Mouse (Mus musculus): ENCODE data around the gene Eif4g1.
"Not testable (repeated sequence)": the region's sequence is repeated elsewhere in the genome, so short reads cannot be mapped to it uniquely, and the experiment has no call there.

The Eif4g1 gene

GRCm38 (mm10) chr16:20668013-20668412, at the start of gene Eif4g1:
Eif4g1 (plus strand) TSS chr16:20668313.
- DNase-seq (ENCODE audit: low spot score), result not testable (repeated sequence)

DNA sequence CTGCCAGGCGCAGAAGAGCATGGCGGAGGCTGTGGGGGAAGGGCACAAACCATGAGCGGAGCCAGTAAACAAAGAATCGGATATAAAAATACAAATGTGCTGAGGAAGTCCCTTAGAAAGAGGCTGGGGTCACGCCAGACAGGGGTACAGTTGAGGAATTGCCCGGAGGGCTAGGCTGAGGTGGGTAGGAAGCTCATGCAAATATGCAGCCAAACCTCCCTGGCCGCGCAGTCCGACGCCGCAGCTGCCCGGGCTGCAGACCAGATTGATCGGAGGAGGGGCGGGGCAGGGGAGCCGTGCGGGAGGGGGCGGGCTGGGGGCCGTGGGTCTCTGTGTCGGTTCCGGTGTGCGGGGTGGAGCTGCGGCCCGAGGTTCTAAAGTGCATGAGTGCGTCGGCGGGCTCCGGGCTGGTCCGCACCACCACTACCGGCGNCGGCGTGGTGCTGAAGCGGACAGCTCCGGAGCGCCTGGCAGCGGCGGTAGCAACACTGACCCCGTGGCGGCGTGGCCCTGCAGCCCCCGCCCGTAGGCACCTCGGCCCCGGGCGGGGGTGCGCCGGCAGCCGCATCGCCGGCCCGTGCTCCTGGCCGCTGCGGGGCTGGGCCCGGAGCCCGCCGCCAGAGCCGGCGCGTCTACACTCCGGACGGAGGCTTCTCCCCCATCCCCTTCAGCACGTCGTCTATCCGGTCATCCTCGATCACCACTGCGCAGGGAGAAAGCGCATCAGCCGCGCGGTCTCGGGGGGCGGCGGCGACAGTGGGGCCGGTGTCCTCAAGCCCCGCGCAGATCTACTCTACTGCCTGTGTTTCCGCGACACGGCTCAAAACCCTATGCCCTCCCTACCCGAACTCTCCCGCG, 48.3 kb upstream of the Eif4g1 start:
- DNase-seq (ENCODE audit: low spot score), result no peak

DNA sequence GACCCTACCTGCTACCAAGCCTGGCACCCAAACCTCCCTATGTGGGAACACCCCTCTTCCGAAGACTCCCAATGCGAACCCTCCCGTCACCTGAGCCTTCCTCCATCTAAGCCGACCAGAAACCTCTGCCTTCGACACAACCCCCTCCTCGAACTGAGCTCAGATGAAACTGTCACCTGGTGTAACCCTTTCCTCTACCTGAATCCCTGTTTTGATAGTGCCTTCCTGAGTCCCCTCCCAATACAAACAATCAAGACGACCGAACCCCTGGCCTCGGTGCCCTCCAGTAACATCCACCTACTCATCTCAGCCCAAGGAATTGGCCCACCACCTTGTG, 47.7 kb upstream of the Eif4g1 start:
- no peak for DNase-seq (ENCODE audit: low spot score)

- DNase-seq (ENCODE audit: low spot score), result no peak
Observed at GRCm38 (mm10) chr16:20620751-20621190, 47.3 kb upstream of the Eif4g1 start.

DNA sequence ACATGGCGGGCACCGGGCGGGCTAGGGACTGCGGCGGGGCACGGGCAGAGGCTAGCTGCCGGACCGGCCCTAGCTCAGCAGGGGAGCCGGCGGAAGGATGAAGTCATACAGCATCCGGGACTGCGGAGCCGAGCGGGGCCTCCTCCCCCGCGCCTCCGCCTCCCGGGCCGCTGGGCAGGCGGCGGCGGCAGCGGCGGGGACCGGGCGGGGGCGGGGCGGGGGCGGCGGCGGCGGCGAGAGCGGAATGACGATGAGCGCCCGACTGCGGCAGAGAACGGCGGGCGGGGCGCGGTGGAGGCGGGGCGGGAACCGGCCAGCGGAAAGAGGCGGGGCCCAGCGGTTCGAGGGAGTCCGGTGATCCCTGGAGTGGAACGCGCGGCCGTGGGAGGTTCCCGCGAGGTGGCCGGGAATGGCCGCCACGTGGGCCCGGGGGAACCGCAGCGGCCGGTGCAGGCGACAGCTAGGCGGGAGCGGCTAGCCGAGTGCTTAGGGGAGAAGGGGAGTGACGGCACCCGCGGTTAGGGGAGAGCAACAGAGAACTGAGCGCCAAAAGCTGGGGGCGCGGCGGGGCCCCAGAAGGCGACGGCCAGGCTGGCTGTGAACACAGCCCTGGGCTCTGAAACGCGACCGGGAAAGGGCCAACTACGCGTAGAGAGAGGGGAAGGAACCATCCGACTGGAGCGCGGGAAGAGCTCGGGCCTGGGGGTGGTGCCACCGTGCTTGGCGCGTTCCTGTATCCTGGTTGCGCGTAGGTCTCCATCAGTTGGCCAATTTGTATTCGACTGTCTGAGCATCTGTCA, 46.7 kb upstream of the Eif4g1 start, which contains the start of gene Camk2n2:
Camk2n2 (minus strand) TSS at position 97 of the 800 bp plus-strand sequence.
- DNase-seq (ENCODE audit: low spot score), result peak; percentile 43

- peak; percentile 66 for DNase-seq (ENCODE audit: low spot score)
Observed at GRCm38 (mm10) chr16:20621991-20622685, 46.0 kb upstream of the Eif4g1 start.

- DNase-seq (ENCODE audit: low spot score), result no peak
Observed at GRCm38 (mm10) chr16:20623211-20623610, 44.9 kb upstream of the Eif4g1 start.

DNA sequence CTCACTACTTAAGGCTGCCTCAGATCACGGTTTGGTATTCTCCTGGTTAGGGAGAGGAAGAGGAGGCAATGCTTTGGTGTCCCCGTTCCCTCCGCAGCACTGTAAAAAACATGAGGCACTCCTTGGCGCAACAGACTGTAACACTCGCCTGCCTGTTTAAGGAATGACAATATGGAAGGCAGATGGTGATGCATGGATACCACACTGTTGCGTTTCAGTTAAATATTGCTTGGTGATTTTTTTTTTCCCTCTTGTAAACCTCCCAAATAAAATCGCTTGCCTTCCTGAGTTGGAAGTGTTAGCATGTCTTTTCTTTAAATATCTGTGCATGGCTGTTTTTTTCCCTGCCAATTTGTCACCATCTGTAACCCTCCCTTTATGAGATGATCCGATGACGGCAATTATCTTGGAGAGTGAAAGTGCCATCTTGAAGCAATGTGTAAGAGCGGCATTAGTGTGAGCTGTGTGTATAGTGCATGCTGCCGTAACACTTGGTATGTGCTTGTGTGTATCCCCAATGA, 39.2 kb upstream of the Eif4g1 start:
- DNase-seq (ENCODE audit: low spot score), result no peak

DNA sequence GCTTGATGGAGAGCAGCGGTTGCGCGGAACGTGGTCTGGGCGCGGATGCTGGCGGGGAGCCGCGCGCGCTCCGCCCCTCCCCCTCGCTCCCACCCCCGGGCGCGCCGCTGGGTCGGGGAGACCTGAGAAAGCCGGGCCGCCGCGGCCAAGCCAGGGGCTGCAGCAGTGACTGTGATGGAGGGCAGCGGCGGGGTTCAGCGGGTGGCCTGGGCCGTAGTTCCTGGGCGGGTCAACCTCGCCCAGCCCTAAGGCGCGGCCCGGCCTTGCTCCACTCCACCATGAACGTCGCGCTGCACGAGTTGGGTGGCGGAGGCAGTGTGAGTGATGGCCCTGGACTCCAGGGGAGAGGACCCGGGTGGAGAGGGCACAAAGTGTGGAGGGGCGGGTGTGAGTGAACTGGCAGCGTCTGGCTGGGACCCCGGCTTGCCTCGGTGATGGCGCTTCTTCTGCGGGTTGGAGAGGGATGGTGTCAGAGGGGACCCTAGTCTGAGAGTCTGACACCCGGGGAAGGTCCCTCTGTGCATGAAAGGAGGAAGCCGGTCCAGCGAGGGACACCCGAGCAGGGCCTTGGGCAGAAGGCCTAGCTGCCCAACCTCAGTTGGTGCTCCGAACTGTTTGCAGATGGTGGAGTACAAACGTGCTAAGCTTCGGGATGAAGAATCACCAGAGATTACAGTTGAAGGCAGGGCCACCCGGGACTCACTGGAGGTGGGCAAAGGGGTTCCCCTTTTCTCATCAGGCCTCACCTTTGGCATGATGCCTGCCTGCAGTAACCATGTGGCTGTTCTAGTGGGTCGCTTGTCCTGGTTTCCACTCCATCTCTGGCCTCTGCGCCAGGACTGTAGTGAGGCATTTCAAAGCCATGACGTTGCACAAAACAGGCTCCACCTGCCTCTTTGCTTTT, 38.1 kb upstream of the Eif4g1 start, which contains the start of gene Ece2:
Ece2 (plus strand) TSS at position 98 of the 904 bp plus-strand sequence.
- DNase-seq (ENCODE audit: low spot score), result peak; percentile 16

DNA sequence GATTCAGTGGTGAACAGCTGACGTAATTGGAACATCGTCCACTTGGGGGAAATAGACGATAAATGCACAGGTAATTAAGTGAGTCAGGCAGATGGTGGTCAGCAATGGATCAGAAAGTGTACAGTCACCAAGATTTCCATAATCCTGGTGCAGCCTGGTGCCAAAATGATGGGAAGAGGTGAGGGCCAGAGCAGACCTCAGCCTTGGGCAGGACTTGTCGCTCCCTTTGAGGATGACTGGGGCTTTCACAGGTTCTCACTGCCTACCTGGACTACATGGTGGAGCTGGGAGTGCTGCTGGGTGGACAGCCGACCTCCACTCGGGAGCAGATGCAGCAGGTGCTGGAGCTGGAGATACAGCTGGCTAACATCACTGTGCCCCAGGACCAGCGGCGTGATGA, 30.7 kb upstream of the Eif4g1 start:
- DNase-seq (ENCODE audit: low spot score), result no peak

DNA sequence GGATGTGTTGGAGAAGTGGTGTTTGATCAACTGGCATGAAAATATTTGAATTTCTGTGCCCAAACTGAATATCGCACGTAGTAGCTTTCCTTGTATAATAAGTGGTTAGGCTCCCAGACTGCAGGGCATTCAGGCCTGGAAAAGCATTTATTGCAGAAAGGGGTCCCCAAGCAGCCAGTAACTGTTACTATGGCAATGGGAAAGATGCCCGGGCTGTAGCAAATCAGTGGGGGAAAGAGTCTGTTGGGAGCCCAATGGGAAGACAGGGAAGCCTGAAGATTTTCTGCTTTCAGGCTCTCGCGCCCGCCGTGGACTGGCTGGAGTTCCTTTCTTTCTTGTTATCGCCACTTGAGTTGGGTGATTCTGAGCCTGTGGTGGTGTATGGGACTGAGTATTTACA, 29.7 kb upstream of the Eif4g1 start:
- DNase-seq (ENCODE audit: low spot score), result no peak

- peak; percentile 36 for DNase-seq (ENCODE audit: low spot score)
Observed at GRCm38 (mm10) chr16:20642161-20642560, 26.0 kb upstream of the Eif4g1 start.

- DNase-seq (ENCODE audit: low spot score), result no peak
Observed at GRCm38 (mm10) chr16:20643911-20644310, 24.2 kb upstream of the Eif4g1 start.

- peak; percentile 92 for DNase-seq (ENCODE audit: low spot score)
Observed at GRCm38 (mm10) chr16:20651076-20651946, 16.8 kb upstream of the Eif4g1 start, which contains the start of gene Psmd2. Psmd2 (plus strand) TSS chr16:20651652.

- DNase-seq (ENCODE audit: low spot score), result no peak
Observed at GRCm38 (mm10) chr16:20651947-20652310, 16.2 kb upstream of the Eif4g1 start.

DNA sequence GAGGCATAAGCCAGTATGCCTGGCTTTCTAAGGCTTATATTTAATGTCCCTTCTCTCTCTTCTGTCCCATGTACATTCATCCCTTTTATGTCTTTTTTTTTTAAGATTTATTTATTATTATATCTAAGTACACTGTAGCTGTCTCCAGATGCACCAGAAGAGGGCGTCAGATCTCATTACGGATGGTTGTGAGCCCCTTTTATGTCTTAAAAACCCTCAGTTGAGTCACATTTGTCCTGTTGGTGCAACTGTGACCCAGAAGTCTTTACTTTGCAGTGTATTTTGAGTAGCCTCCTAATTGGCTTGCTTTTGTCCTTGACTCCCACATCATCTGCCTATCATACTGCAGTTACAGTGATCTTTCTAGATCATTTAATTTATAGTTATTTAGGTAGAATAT, 14.8 kb upstream of the Eif4g1 start:
- no peak for DNase-seq (ENCODE audit: low spot score)

GRCm38 (mm10) chr16:20657661-20658060, 10.5 kb upstream of the Eif4g1 start:
- DNase-seq (ENCODE audit: low spot score), result no peak

- no peak for DNase-seq (ENCODE audit: low spot score)
Observed at GRCm38 (mm10) chr16:20670291-20670690, 2.2 kb downstream of the Eif4g1 start.

DNA sequence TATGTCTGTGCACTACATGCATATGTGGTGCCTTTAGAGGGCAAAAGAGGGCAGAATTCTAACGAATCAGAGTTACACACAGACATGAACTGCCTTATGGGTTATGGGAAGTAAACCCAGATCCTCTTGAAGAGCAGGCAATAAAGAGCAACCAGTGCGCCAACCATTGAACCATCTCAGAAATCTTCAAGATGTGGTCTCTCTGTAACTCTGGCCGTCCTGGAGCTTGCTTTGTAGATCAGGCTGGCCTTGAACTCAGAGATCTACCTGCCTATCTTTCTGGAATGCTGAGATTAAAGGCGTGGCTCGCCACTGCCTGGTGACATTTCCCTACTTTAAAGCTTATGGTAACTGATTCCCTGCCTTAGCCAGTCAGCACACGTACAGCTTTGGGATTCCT, 3.8 kb downstream of the Eif4g1 start:
- no peak for DNase-seq (ENCODE audit: low spot score)

- DNase-seq (ENCODE audit: low spot score), result peak; percentile 95
Observed at GRCm38 (mm10) chr16:20672500-20672902, 4.4 kb downstream of the Eif4g1 start.
